Mouse (Mus musculus): ENCODE measurements around the gene Dgkd.

GRCm38 (mm10) chr1:87902186-87902585 lies 49.1 kb downstream of the Dgkd start:
- no peak for TF ChIP-seq CTCF (IDR thresholded peaks at IDR 0.05; ENCODE audit: low read depth)
- TF ChIP-seq EP300 (IDR thresholded peaks at IDR 0.05; ENCODE audit: low read depth): no peak

All from liver, postnatal 0 days (tissue).